Mouse (Mus musculus): ENCODE results near the gene Pld4. TPM values are rescaled to one million over a fixed set of nuclear protein-coding genes. Genes with fewer than 3 reads are reported as not detected.
"Not testable (repeated sequence)": the region's sequence is repeated elsewhere in the genome, so short reads cannot be mapped to it uniquely, and the experiment has no call there.

Pld4 gene
- polyA plus RNA-seq, 1 experiment from 2014 or later, result 1.7 TPM

DNA sequence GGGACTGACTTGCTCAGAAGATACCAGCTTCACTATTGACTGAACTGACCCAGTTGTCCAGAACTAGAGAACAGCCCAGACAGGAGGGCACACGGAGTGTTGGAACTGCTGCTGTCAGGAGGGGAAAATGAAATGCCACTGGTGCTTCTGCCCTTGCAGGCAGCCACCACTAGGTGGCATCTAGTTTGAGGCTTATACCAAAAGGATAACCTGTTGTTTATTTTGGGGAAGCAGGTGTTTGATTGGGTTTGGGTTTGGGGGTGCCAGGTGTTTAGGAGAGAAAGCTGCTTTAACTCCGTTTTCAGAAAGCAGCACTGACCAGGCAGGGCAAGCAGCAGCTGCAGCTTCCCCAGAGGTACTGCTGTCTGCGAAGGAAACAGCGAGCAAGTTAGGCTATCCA is 55.8 kb downstream of the Pld4 start:
- no peaks in the 10 kb centered on the region for H3K27me3 ChIP-seq (ENCODE audit: control insufficient read depth, insufficient read depth, low read length)
- H3K27ac ChIP-seq (ENCODE audit: low read depth, low read length), result no peak overlapping the region
- H3K9me3 ChIP-seq (replicated peaks; ENCODE audit: control insufficient read depth, low read length), result no peaks in the 10 kb centered on the region
- no peak for ATAC-seq (replicated peaks; ENCODE audit: insufficient number of reproducible peaks, low FRiP score, low TSS enrichment)
- H3K9ac ChIP-seq (ENCODE audit: low read depth, low read length), result no peak overlapping the region
- no peak overlapping the region for H3K4me3 ChIP-seq (ENCODE audit: low read depth, low read length)
- peaks cover 23% of the 10 kb centered on the region for H3K36me3 ChIP-seq (ENCODE audit: control insufficient read depth, insufficient read depth, low read length)
- H3K4me2 ChIP-seq, result no peak overlapping the region
- WGBS (ENCODE audit: insufficient replicate concordance), result 54% methylated on average over 4 of the region's 4 CpGs
- peaks cover 14% of the 10 kb centered on the region for H3K4me1 ChIP-seq (ENCODE audit: control insufficient read depth, insufficient read depth, low read length)

DNA sequence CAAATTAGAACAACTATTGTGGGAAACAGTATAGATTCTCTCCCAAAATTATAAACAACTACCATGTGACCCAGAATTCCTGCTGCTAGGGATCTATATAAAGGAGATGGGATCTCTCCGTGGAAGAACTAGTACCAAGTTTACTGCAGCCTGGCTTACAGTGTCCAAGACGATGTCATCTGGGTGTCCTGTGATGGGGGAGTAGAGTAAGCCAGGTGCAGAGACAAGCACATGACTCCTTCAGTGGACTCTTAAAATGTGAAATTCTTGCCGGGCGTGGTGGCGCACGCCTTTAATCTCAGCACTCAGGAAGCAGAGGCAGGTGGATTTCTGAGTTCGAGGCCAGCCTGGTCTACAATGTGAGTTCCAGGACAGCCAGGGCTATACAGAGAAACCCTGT is 56.4 kb downstream of the Pld4 start:
- WGBS (ENCODE audit: insufficient replicate concordance), result 78% methylated on average over 7 of the region's 7 CpGs
- not testable (repeated sequence) for H3K27me3 ChIP-seq (ENCODE audit: control insufficient read depth, insufficient read depth, low read length); H3K4me2 ChIP-seq; H3K9me3 ChIP-seq (replicated peaks; ENCODE audit: control insufficient read depth, low read length); H3K4me3 ChIP-seq (ENCODE audit: low read depth, low read length); H3K9ac ChIP-seq (ENCODE audit: low read depth, low read length); ATAC-seq (replicated peaks; ENCODE audit: insufficient number of reproducible peaks, low FRiP score, low TSS enrichment); H3K27ac ChIP-seq (ENCODE audit: low read depth, low read length)
- H3K36me3 ChIP-seq (ENCODE audit: control insufficient read depth, insufficient read depth, low read length), result peaks cover 27% of the 10 kb centered on the region
- H3K4me1 ChIP-seq (ENCODE audit: control insufficient read depth, insufficient read depth, low read length), result peaks cover 14% of the 10 kb centered on the region

Small RNA genes within 50 kb of the gene (microRNA-seq; reads per million reads assigned to microRNA genes)
- gene Mir6940 (ENCODE audit: borderline number of aligned reads), result not detected

Other genes with a start within 250 kb of the Pld4 start
- gene Tmem179, start 243.9 kb upstream of the Pld4 start, polyA plus RNA-seq (2014; fragmentation: Nextera tagmentation; extraction: Ambion mirVana), result 0.69 and 0.73 TPM in 2 replicates
- 3.2 and 3.8 TPM in 2 replicates for gene Inf2, start 171.9 kb upstream of the Pld4 start, polyA plus RNA-seq (2014; fragmentation: Nextera tagmentation; extraction: Ambion mirVana)
- 73.3 and 75.2 TPM in 2 replicates for gene Adssl1, start 140.6 kb upstream of the Pld4 start, polyA plus RNA-seq (2014; fragmentation: Nextera tagmentation; extraction: Ambion mirVana)
- gene Siva1, start 116.0 kb upstream of the Pld4 start, polyA plus RNA-seq (2014; fragmentation: Nextera tagmentation; extraction: Ambion mirVana), result 141 and 156 TPM in 2 replicates
- gene Akt1, start 85.8 kb upstream of the Pld4 start, polyA plus RNA-seq (2014; fragmentation: Nextera tagmentation; extraction: Ambion mirVana), result 94.2 and 108 TPM in 2 replicates
- 2.8 and 4.2 TPM in 2 replicates for gene Zbtb42, start 81.8 kb upstream of the Pld4 start, polyA plus RNA-seq (2014; fragmentation: Nextera tagmentation; extraction: Ambion mirVana)
- gene Cep170b, start 40.2 kb upstream of the Pld4 start, polyA plus RNA-seq (2014; fragmentation: Nextera tagmentation; extraction: Ambion mirVana), result 2.6 and 3.1 TPM in 2 replicates
- gene Ahnak2, start 42.0 kb downstream of the Pld4 start, polyA plus RNA-seq (2014; fragmentation: Nextera tagmentation; extraction: Ambion mirVana), result 0.63 and 0.79 TPM in 2 replicates
- 11.5 and 13.0 TPM in 2 replicates for gene Clba1, start 48.3 kb downstream of the Pld4 start, polyA plus RNA-seq (2014; fragmentation: Nextera tagmentation; extraction: Ambion mirVana)
- 61.5 and 62.8 TPM in 2 replicates for gene Cdca4, start 68.8 kb downstream of the Pld4 start, polyA plus RNA-seq (2014; fragmentation: Nextera tagmentation; extraction: Ambion mirVana)
- gene Gpr132, start 107.6 kb downstream of the Pld4 start, polyA plus RNA-seq (2014; fragmentation: Nextera tagmentation; extraction: Ambion mirVana), result 0.19 TPM in 1 of 2 replicates, not detected in the other
- 1.5 and 2.2 TPM in 2 replicates for gene Jag2, start 169.1 kb downstream of the Pld4 start, polyA plus RNA-seq (2014; fragmentation: Nextera tagmentation; extraction: Ambion mirVana)
- gene Nudt14, start 181.5 kb downstream of the Pld4 start, polyA plus RNA-seq (2014; fragmentation: Nextera tagmentation; extraction: Ambion mirVana), result 44.2 and 50.7 TPM in 2 replicates
- 18.9 and 22.5 TPM in 2 replicates for gene Btbd6, start 215.8 kb downstream of the Pld4 start, polyA plus RNA-seq (2014; fragmentation: Nextera tagmentation; extraction: Ambion mirVana)
- gene Brf1, start 240.0 kb downstream of the Pld4 start, polyA plus RNA-seq (2014; fragmentation: Nextera tagmentation; extraction: Ambion mirVana), result 33.7 and 39.5 TPM in 2 replicates